Mouse (Mus musculus) kidney, embryonic 16.5 days (tissue): Measurements from ENCODE around the gene Adgrl2. TPM values are rescaled to one million over a fixed set of nuclear protein-coding genes. Genes with fewer than 3 reads are reported as not detected.

Source experiments
- ATAC-seq: fragments of 200-750 bp; cut with Nextera tagmentation; 2 replicates; pipeline ENCODE4 v1.8.0; 2017; ENCODE audit warnings: moderate TSS enrichment; ENCODE audit not compliant: low FRiP score, low TSS enrichment
- H3K27ac ChIP-seq: fragments of 300-500 bp; sonication (generic); 2 replicates; pipeline ENCODE4 v1.5.1; 2014; ENCODE audit warnings: low read length
- H3K27me3 ChIP-seq: fragments of 300-500 bp; sonication (generic); 2 replicates; pipeline ENCODE4 v1.6.1; 2014; ENCODE audit warnings: low read length, control low read depth, mixed read lengths; ENCODE audit not compliant: insufficient read depth
- H3K36me3 ChIP-seq: fragments of 300-500 bp; sonication (generic); 2 replicates; pipeline ENCODE4 v1.6.1; 2014; ENCODE audit warnings: low read length, control low read depth, mixed read lengths; ENCODE audit not compliant: insufficient read depth
- H3K4me1 ChIP-seq: fragments of 300-500 bp; sonication (generic); 2 replicates; pipeline ENCODE4 v1.6.1; 2014; ENCODE audit warnings: low read length, control low read depth, mixed read lengths; ENCODE audit not compliant: insufficient read depth
- H3K4me2 ChIP-seq: fragments of 300-500 bp; sonication (generic); replicated peaks from 2 replicates; pipeline ENCODE4 v1.6.1; 2014; ENCODE audit warnings: low read depth, low read length
- H3K4me3 ChIP-seq: fragments of 300-500 bp; sonication (generic); 2 replicates; pipeline ENCODE4 v1.5.1; 2014; ENCODE audit warnings: mild to moderate bottlenecking, low read length
- H3K9ac ChIP-seq: fragments of 300-500 bp; sonication (generic); replicated peaks from 2 replicates; pipeline ENCODE4 v1.6.1; 2014; ENCODE audit warnings: low read length
- H3K9me3 ChIP-seq: fragments of 300-500 bp; sonication (generic); 2 replicates; pipeline ENCODE4 v1.6.1; 2016; ENCODE audit warnings: low read length, control low read depth
- WGBS: fragments of 180-500 bp; shearing (Covaris S2); extraction: QIAGEN DNeasy Blood & Tissue Kit; methylation state at CpG from one replicate; pipeline ENCODE4 v1.1.7; 2014; 5-methylcytosine and 5-hydroxymethylcytosine counted together
- polyA plus RNA-seq: library from polyadenylated mRNA; unstranded; fragments of >200 nt; fragmentation: Nextera tagmentation; extraction: Ambion mirVana; gene quantifications from 2 replicates; pipeline ENCODE4 v1.2.1, GENCODE M21; 2015

The Adgrl2 gene
- polyA plus RNA-seq, 1 experiment from 2014 or later, result 49.9 TPM

DNA sequence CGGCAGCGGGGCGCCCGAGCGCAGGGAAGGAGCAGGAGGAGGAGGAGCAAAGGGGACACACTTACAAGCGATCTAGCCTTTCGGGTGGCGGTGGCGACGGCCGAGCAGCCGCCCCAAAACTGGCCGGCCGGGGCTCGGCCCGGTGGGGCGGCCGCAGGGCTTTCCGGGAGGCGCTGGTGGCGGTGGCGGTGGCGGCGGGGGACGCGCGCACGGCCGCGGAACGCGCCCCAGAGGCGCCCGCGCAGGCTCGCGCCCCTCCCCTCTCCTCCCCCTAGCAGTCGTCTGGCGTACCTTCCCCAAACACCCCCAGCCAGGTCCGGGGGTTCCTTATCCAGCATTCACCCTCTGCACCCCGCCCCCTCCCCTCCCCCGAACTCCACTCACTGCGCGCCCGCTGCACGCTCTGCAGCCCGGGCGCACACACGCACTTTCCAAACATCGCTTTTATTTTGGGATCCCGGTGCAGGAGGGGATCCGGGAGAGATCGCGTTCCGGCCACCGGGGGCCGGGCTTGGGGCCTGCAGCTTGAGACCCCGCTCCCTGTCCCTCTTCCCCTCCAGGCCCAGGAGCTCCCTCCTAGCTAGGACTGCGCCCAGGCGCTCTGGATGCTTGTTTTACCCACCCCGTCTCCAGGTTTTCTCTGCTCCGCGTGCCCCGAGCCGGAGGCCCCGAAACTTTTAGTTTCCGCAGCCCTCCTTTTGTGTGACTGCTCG is 381 bp downstream of the Adgrl2 start:
- no peaks in the 10 kb centered on the region for H3K9me3 ChIP-seq
- H3K36me3 ChIP-seq, result no peaks in the 10 kb centered on the region
- H3K27ac ChIP-seq, result peak overlapping the region; percentile 100
- 0% methylated on average over 61 of the region's 68 CpGs for WGBS
- ATAC-seq, result peak; percentile 77
- peak overlapping the region; percentile 98 for H3K9ac ChIP-seq
- H3K4me1 ChIP-seq, result peaks cover 18% of the 10 kb centered on the region
- no peaks in the 10 kb centered on the region for H3K27me3 ChIP-seq
- H3K4me2 ChIP-seq, result peak overlapping the region; percentile 82
- peak overlapping the region; percentile 98 for H3K4me3 ChIP-seq

DNA sequence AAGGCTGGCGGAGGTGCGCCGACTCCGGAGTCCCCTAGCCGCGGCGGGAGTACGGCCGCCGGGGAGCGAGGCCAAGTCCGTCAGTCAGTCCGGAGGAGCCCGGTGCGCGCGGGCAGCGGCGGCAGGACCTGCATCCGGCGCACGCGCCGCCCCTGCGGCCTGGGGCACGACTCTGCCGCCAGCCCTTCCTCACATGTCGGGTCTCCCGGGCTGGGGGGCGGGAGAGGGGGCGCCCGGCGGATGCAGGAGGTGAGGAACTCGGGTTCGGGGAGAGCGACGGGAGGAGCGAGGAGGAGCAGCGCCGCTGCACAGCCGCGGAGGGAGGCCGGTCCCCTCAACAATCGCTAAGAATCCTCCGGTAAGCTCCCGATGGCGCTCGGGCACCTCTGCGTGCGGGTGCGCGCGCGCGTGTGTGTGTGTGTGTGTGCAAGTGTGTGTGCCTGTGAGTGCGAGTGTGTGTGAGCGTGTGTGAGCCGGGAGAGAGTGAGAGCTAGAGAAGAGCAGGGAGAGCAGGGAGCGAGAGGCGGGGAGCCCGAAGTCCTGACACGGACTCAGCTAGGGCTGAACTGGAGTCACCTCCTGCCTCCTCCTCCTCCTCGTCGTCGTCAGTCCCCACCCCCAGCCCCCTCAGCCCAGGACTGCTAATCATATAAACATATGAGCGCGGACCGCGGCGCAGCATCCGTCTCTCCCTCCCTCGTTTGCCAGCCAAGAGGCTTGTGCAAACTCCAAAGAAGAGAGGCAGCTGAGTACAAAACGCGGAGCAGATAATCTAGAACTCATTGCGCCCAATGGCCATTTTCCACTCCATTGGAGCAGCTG is 1.1 kb downstream of the Adgrl2 start:
- H3K27ac ChIP-seq, result peak overlapping the region; percentile 100
- H3K27me3 ChIP-seq, result no peaks in the 10 kb centered on the region
- peak overlapping the region; percentile 98 for H3K4me3 ChIP-seq
- peak; percentile 92 for ATAC-seq
- H3K36me3 ChIP-seq, result no peaks in the 10 kb centered on the region
- H3K4me1 ChIP-seq, result peaks cover 26% of the 10 kb centered on the region
- H3K4me2 ChIP-seq, result peak overlapping the region; percentile 82
- no peaks in the 10 kb centered on the region for H3K9me3 ChIP-seq
- WGBS, result under 1% methylated on average over 69 of the region's 75 CpGs
- peak overlapping the region; percentile 98 for H3K9ac ChIP-seq

DNA sequence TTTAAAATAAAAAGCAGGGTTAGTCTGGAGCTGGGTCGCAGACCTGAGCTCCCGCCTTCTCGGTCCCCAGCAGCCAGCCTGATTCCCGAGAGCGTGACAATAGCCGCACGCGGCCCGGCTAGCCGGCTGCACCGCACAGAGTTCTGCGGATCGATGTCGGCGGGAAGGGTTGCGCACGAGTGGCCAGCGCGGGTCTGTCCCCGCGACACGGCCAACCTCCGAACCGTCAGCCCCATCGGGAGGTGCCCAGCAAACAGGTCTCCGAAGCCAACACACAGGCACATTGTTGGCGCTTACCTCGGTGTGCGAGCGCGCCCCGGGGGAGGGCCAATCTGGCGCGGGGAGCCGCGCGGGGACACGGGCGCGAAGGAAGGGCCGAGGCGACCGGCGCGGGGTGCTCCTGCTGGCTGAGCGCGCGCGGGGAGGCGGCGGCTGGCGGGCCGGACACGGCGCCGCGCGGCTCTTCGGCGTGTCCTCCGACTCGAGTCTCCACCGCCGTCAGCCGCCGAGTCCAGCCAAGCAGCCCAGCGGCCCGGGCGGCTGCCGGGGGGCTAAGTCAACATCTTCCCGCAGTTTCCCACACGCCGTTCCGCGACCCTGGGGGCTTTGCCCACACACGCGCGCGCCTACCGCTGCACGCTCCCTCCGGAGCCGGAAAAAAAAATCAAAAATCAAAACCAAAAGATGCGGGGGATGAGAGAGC is 1.9 kb downstream of the Adgrl2 start:
- Histone ChIP-seq H3K36me3 (no peaks in the 10 kb centered on the region), H3K4me1 (peaks cover 34% of the 10 kb centered on the region), H3K4me3 (peak overlapping the region; percentile 98), H3K27ac (peak overlapping the region; percentile 100), H3K27me3 (no peaks in the 10 kb centered on the region), H3K4me2 (peak overlapping the region; percentile 82), H3K9me3 (no peaks in the 10 kb centered on the region), H3K9ac (peak overlapping the region; percentile 98)
- ATAC-seq, result no peak
- under 1% methylated on average over 78 of the region's 84 CpGs for WGBS

DNA sequence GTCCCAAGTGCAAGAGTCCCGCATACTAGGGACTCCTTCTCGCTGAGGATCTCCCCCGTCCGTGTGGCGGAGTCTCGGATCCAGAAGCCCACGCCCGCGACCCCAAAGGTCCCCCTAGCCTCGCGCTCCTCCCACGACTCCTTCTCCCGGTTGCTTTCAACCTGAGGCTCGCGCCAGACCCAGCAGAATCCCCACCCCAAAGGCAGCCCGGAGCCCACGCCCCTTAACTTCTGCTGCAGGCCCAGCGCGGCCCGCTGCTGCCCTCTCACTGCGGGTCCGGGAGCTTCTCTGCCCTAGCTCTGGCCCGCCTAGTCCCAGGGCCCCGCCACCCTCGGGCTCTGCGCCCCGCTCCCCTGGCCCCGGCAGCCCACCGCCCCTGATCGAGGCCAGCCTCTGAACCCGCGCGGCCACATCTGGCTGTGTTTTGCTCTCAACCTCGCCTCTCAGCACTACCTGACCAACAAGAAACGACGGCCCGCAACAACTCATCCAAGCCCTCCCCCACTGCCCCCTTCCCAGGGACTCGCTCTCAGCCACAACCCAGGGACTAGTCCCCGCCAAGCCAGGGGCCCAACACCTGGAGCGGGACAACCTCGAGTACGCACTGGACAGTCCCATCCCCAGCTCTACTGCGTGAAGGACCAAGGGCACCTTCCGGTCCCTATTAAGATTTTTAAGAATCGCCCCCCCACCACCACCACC is 2.6 kb downstream of the Adgrl2 start:
- peak overlapping the region; percentile 100 for H3K27ac ChIP-seq
- H3K9ac ChIP-seq, result peak overlapping the region; percentile 98
- peak; percentile 76 for ATAC-seq
- peak overlapping the region; percentile 98 for H3K4me3 ChIP-seq
- H3K36me3 ChIP-seq, result no peaks in the 10 kb centered on the region
- under 1% methylated on average over 43 of the region's 45 CpGs for WGBS
- H3K4me1 ChIP-seq, result peaks cover 34% of the 10 kb centered on the region
- H3K27me3 ChIP-seq, result no peaks in the 10 kb centered on the region
- peak overlapping the region; percentile 82 for H3K4me2 ChIP-seq
- H3K9me3 ChIP-seq, result no peaks in the 10 kb centered on the region

DNA sequence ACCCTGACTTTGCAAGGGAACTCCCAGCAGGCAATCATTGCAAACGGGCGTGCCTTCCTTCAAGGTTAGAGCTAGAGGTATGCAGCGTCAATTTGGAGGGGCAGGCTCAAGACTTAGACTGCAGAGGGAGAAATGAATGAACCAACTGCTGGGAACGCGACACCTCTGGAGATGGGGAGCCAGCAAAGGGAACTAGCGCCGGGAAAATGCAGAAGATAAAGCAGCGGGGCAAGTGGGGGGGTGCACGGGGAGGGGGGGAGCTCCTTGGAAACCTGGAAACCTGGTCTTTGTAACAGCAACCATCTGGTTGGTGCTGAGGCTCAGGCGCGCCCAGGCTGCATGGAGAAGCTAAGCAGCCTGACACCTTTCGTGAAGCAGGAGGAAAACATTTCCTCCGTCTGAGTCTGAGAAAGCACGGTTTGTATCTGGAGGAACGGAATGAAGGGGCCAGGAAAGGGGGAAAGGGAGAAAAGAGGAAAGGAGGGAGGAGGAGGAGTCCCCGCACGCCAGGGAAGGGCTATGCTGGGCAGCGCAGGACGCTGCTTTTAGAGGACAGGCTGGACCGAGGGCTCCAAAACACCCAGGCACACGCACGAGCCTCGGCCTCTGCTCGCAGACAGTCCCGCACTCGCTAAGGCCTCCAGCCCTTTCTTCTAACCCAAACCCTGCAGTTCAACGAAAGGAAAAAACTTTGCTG is 3.3 kb downstream of the Adgrl2 start:
- under 1% methylated on average over 27 of the region's 27 CpGs for WGBS
- Histone ChIP-seq H3K27me3 (no peaks in the 10 kb centered on the region), H3K27ac (peak overlapping the region; percentile 100), H3K9me3 (no peaks in the 10 kb centered on the region), H3K4me2 (peak overlapping the region; percentile 82), H3K36me3 (no peaks in the 10 kb centered on the region), H3K9ac (peak overlapping the region; percentile 98), H3K4me1 (peaks cover 41% of the 10 kb centered on the region), H3K4me3 (peak overlapping the region; percentile 98)
- peak; percentile 6; the same call in 1 of the 2 replicates for ATAC-seq

DNA sequence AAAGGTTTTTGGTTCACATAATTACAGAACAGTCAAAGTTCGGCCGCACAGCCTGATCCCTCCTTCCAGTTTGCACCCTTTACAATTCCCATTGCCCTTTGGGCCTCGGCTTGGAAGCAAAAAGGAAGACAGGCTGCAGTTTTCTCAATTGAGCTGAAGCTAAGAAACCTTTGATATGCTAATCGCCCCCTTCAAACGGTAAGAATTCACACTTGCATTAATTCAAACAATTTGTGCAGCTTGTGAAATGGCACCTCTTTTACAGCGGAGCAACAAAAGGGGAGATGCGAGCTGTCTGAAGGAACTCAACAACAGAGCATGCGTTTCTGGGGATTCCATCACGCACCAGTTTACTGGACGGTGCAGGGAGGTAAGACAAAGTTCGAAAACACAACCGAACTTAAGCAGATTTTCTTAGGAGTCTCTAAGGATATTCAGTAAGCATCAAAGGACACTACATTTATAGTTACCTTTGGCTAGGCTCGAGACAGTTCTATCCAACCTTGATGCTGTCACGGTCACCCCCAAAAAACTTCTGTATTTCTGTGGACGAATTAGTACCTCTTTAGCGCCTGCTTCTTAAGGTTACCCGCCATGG is 4.0 kb downstream of the Adgrl2 start:
- ATAC-seq, result no peak
- Histone ChIP-seq H3K4me1 (peaks cover 46% of the 10 kb centered on the region), H3K27me3 (no peaks in the 10 kb centered on the region), H3K9me3 (no peaks in the 10 kb centered on the region), H3K36me3 (no peaks in the 10 kb centered on the region), H3K27ac (peak overlapping the region; percentile 100), H3K9ac (peak overlapping the region; percentile 98), H3K4me2 (peak overlapping the region; percentile 82), H3K4me3 (peak overlapping the region; percentile 98)
- WGBS, result 4% methylated on average over 17 of the region's 17 CpGs

DNA sequence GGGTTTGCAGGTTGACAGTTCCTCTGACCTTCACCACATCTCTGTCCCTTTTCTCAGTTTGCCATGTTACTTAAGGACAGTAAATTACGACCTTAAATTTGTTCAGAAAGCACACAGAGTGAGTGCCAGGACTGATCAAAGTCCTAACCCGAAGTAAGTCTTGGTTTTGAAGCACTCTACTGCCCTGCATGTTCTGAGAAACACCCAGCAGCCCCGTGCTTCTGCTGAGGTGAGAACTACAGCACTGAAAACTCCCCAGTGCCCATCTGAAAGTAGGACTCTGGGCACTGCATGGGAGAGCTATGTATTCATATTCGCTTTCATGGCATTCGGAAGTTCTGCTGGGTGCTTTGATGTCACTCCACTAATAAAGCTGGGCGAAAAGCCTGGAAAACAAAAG is 6.0 kb downstream of the Adgrl2 start:
- ATAC-seq, result no peak
- no peak overlapping the region; the same call in 1 of the 2 replicates for H3K4me3 ChIP-seq
- no peak overlapping the region for H3K9ac ChIP-seq
- WGBS, result 31% methylated on average over 6 of the region's 6 CpGs
- no peak overlapping the region; the same call in 1 of the 2 replicates for H3K27ac ChIP-seq
- H3K4me1 ChIP-seq, result peaks cover 46% of the 10 kb centered on the region
- H3K9me3 ChIP-seq, result no peaks in the 10 kb centered on the region
- H3K27me3 ChIP-seq, result no peaks in the 10 kb centered on the region
- peak overlapping the region; percentile 39 for H3K4me2 ChIP-seq
- no peaks in the 10 kb centered on the region for H3K36me3 ChIP-seq

DNA sequence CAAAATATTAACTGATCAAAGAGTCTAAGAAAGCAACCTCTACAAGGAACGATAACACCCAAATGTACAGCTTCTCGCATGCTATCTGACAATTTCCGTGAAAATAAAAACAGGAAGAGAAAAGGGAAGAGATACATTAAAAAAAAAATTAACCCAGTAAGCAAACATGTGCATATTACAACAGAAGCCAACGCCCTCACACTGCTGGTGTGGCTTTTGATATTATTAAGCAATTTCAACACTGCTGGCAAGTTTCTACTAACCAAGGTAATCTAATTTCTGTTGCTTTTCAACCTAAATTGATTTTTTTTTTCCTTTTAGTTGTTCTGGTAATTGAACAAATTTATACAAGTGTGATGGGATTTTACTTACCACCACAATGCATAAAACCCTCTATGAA is 8.0 kb downstream of the Adgrl2 start:
- Histone ChIP-seq H3K9ac (no peak overlapping the region), H3K9me3 (no peaks in the 10 kb centered on the region), H3K27ac (no peak overlapping the region), H3K4me1 (peaks cover 57% of the 10 kb centered on the region), H3K4me2 (no peak overlapping the region), H3K4me3 (no peak overlapping the region), H3K36me3 (no peaks in the 10 kb centered on the region), H3K27me3 (no peaks in the 10 kb centered on the region)
- ATAC-seq, result no peak
- 53% methylated on average over 4 of the region's 4 CpGs for WGBS
